In genomic region chr7:4921824-4922482, GRCm38 (mm10) we compare ENCODE assay signal across 7 mouse cellular contexts. TPM values are rescaled to one million over a fixed set of nuclear protein-coding genes. Genes with fewer than 3 reads are reported as not detected.
A peak's percentile ranks its signal among the peaks of the same experiment; 100 is the strongest.
DNase-seq lines count a peak whose midpoint lies in the region; ATAC-seq and TF ChIP-seq lines count a peak whose summit lies in the region.

Nat14 (plus strand) TSS chr7:4922028.

- H3K4me1 ChIP-seq in lung, embryonic 16.5 days (replicated peaks; ENCODE audit: control insufficient read depth, insufficient read depth, low read length): peaks cover 37% of the 10 kb centered on the region
- H3K4me1 ChIP-seq in forebrain, embryonic 15.5 days: peaks cover 55% of the 10 kb centered on the region
- H3K4me1 ChIP-seq in small intestine, adult 2 months (ENCODE audit: control insufficient read depth, insufficient read depth, insufficient read length, low read length): peaks cover 2% of the 10 kb centered on the region

- ATAC-seq in lung, embryonic 16.5 days (ENCODE audit: low read depth): no peak
- 0 out of 2 replicates have a peak, but pooled peaks have one; percentile 0 for ATAC-seq in forebrain, embryonic 15.5 days (replicated peaks)

- no peak for DNase-seq in lung, postnatal 10 days
- DNase-seq in left cerebral cortex, postnatal 25 days (ENCODE audit: low spot score in 2 of 2): no peak
- no peak for DNase-seq in adipocyte (ENCODE audit: low spot score)
- no peak for DNase-seq in gastrocnemius, adult 8-10 months (ENCODE audit: low spot score in 2 of 2)

- peak within 1 kb of the TSS; percentile 24; the same call in 1 of the 2 replicates for H3K9ac ChIP-seq in lung, embryonic 16.5 days (ENCODE audit: low read length)
- peak within 1 kb of the TSS; percentile 57 for H3K9ac ChIP-seq in forebrain, embryonic 15.5 days (replicated peaks)

- H3K4me2 ChIP-seq in lung, embryonic 16.5 days (ENCODE audit: low read depth, low read length): peak within 1 kb of the TSS; percentile 54
- peak within 1 kb of the TSS; percentile 88 for H3K4me2 ChIP-seq in forebrain, embryonic 15.5 days (replicated peaks)

- no peak for TF ChIP-seq POLR2A in small intestine, adult 2 months (IDR thresholded peaks at IDR 0.05; ENCODE audit: low read depth, low read length)

- intact Hi-C loops in left cerebral cortex, postnatal 25 days (cut with DNase I): loop anchor here (2.0 to 5.0 kb wide), 3 partner anchors 55 to 110 kb away; partner anchors contain the start of gene Ube2s

- H3K4me3 ChIP-seq in lung, embryonic 16.5 days (ENCODE audit: low read length): peak within 1 kb of the TSS; percentile 28
- H3K4me3 ChIP-seq in forebrain, embryonic 15.5 days: peak within 1 kb of the TSS; percentile 46
- peak within 1 kb of the TSS; percentile 28 for H3K4me3 ChIP-seq in small intestine, adult 2 months (ENCODE audit: low read depth, low read length)

- H3K36me3 ChIP-seq in lung, embryonic 16.5 days (ENCODE audit: control insufficient read depth, insufficient read depth, low read length): peaks cover 19% of the 10 kb centered on the region
- H3K36me3 ChIP-seq in forebrain, embryonic 15.5 days: peaks cover 23% of the 10 kb centered on the region
- peaks cover 23% of the 10 kb centered on the region for H3K36me3 ChIP-seq in small intestine, adult 2 months (ENCODE audit: control insufficient read depth, insufficient read depth, low read length)

- no peak for TF ChIP-seq CTCF in small intestine, adult 2 months (IDR thresholded peaks at IDR 0.05; ENCODE audit: extremely low read depth, insufficient read length, insufficient replicate concordance, low read depth, low read length)

- 33% methylated on average over 8 of the region's 8 CpGs for WGBS in lung, embryonic 16.5 days
- 19% methylated on average over 8 of the region's 8 CpGs for WGBS in forebrain, embryonic 15.5 days
- 31% methylated on average over 8 of the region's 8 CpGs for WGBS in small intestine, adult 2 months

- no peaks in the 10 kb centered on the region for H3K9me3 ChIP-seq in lung, embryonic 16.5 days (ENCODE audit: control insufficient read depth, low read length)
- H3K9me3 ChIP-seq in forebrain, embryonic 15.5 days: no peaks in the 10 kb centered on the region

- no peaks in the 10 kb centered on the region for H3K27me3 ChIP-seq in lung, embryonic 16.5 days (ENCODE audit: control insufficient read depth, insufficient read depth, low read depth, low read length)
- no peaks in the 10 kb centered on the region for H3K27me3 ChIP-seq in forebrain, embryonic 15.5 days
- peaks cover 12% of the 10 kb centered on the region; the same call in 1 of the 2 replicates for H3K27me3 ChIP-seq in small intestine, adult 2 months (ENCODE audit: control insufficient read depth, insufficient read depth, low read length)

- H3K27ac ChIP-seq in lung, embryonic 16.5 days (ENCODE audit: low read length): peak within 1 kb of the TSS; percentile 62
- peak within 1 kb of the TSS; percentile 96 for H3K27ac ChIP-seq in forebrain, embryonic 15.5 days (replicated peaks)
- H3K27ac ChIP-seq in small intestine, adult 2 months (ENCODE audit: insufficient read depth, low read depth, low read length): no peak within 1 kb of the TSS

RNA-seq across cellular contexts. Expression of gene Nat14, which starts in this region (rescaled TPM):
- polyA plus RNA-seq in lung, embryonic 16.5 days (2015; fragmentation: Nextera tagmentation; extraction: Ambion mirVana): 2.5 and 2.7 TPM in 2 replicates
- 35.2 and 39.3 TPM in 2 replicates for polyA plus RNA-seq in forebrain, embryonic 15.5 days (2015; fragmentation: Nextera tagmentation; extraction: Ambion mirVana)
- total RNA-seq in left cerebral cortex, postnatal 25 days (2021): 100 to 1,000 TPM in 1 of 2 experiments, 10 to 100 TPM in 1; 94.4 to 103 TPM
- 4.3 and 6.2 TPM in 2 replicates for polyA plus RNA-seq in small intestine, adult 2 months (2012; rRNA removed)
- 1 to 10 TPM; 4.2 to 5.2 (median 4.6) TPM for total RNA-seq in gastrocnemius, adult 8-10 months (2022)

Comparison
In these comparisons a context has a peak if more than half of its experiments do, and no peak if none do; other contexts are left out.
1. RNA of gene Nat14 (total RNA-seq): 94.4 to 103 TPM in left cerebral cortex, postnatal 25 days; 4.2 to 5.2 TPM in gastrocnemius, adult 8-10 months; every median in the first group is over 10 times any median in the second.
2. Peak in every context shown above with its lines, with median percentiles within 50 percentile points of each other: H3K4me3 ChIP-seq.